Mouse (Mus musculus) limb, embryonic 12.5 days (tissue): Measurements from ENCODE around the gene Ugt1a5. TPM values are rescaled to one million over a fixed set of nuclear protein-coding genes. Genes with fewer than 3 reads are reported as not detected.
A peak's percentile ranks its signal among the peaks of the same experiment; 100 is the strongest.

Experiments
- ATAC-seq: fragments of 200-750 bp; cut with Nextera tagmentation; 2 replicates; pipeline ENCODE4 v1.8.0; 2017; ENCODE audit warnings: low read depth, moderate TSS enrichment; ENCODE audit not compliant: insufficient number of reproducible peaks, insufficient read depth, low FRiP score, low TSS enrichment
- H3K27ac ChIP-seq: fragments of 300-500 bp; sonication (generic); 2 replicates; pipeline ENCODE4 v1.5.1; 2016; ENCODE audit warnings: mild to moderate bottlenecking, moderate library complexity
- H3K27me3 ChIP-seq: fragments of 300-500 bp; sonication (generic); 2 replicates; pipeline ENCODE4 v1.6.1; 2016; ENCODE audit warnings: mild to moderate bottlenecking, moderate library complexity
- H3K36me3 ChIP-seq: fragments of 300-500 bp; sonication (generic); 2 replicates; pipeline ENCODE4 v1.6.1; 2016; ENCODE audit warnings: mild to moderate bottlenecking, moderate library complexity
- H3K4me1 ChIP-seq: fragments of 300-500 bp; sonication (generic); replicated peaks from 2 replicates; pipeline ENCODE4 v1.6.1; 2016
- H3K4me2 ChIP-seq: fragments of 300-500 bp; sonication (generic); 2 replicates; pipeline ENCODE4 v1.6.1; 2016; ENCODE audit warnings: mild to moderate bottlenecking, moderate library complexity
- H3K4me3 ChIP-seq: fragments of 300-500 bp; sonication (generic); replicated peaks from 2 replicates; pipeline ENCODE4 v1.5.1; 2016; ENCODE audit warnings: mild to moderate bottlenecking
- H3K9ac ChIP-seq: fragments of 300-500 bp; sonication (generic); replicated peaks from 2 replicates; pipeline ENCODE4 v1.6.1; 2016; ENCODE audit warnings: mild to moderate bottlenecking, moderate library complexity
- H3K9me3 ChIP-seq: fragments of 300-500 bp; sonication (generic); 2 replicates; pipeline ENCODE4 v1.6.1; 2016; ENCODE audit warnings: mild to moderate bottlenecking, moderate library complexity
- WGBS: fragments of 180-500 bp; shearing (Covaris S2); methylation state at CpG from one replicate; pipeline ENCODE4 v1.1.7; 2016; 5-methylcytosine and 5-hydroxymethylcytosine counted together
- polyA plus RNA-seq: library from polyadenylated mRNA; unstranded; fragments of >200 nt; fragmentation: Nextera tagmentation; extraction: Ambion mirVana; gene quantifications from 2 replicates; pipeline ENCODE4 v1.2.1, GENCODE M21; 2016

Gene Ugt1a5
- polyA plus RNA-seq, 1 experiment from 2014 or later = not detected

- H3K9me3 ChIP-seq = peaks cover 15% of the 10 kb centered on the region
- H3K4me1 ChIP-seq = 0 out of 2 replicates have a peak, but pooled peaks cover under 1% of the 10 kb centered on the region
- no peak overlapping the region for H3K4me3 ChIP-seq
- ATAC-seq = no peak
- H3K27ac ChIP-seq = no peak overlapping the region
- WGBS = 83% methylated on average over 2 of the region's 2 CpGs
- H3K27me3 ChIP-seq = no peaks in the 10 kb centered on the region
- H3K9ac ChIP-seq = no peak overlapping the region
- no peak overlapping the region for H3K4me2 ChIP-seq
- no peaks in the 10 kb centered on the region for H3K36me3 ChIP-seq
These were observed 34.2 kb downstream of the Ugt1a5 start for GRCm38 (mm10) chr1:88199996-88200395.

GRCm38 (mm10) chr1:88200456-88200855 is 34.6 kb downstream of the Ugt1a5 start, which contains the start of gene Ugt1a2:
Gene Ugt1a2, plus strand, starts transcription at chr1:88200601.
- no peak within 1 kb of the TSS for H3K4me3 ChIP-seq
- H3K27ac ChIP-seq = no peak within 1 kb of the TSS
- H3K4me1 ChIP-seq = 0 out of 2 replicates have a peak, but pooled peaks cover 4% of the 10 kb centered on the region
- no peak for ATAC-seq
- no peaks in the 10 kb centered on the region for H3K36me3 ChIP-seq
- H3K4me2 ChIP-seq = no peak within 1 kb of the TSS
- no peak within 1 kb of the TSS for H3K9ac ChIP-seq
- H3K9me3 ChIP-seq = peaks cover 16% of the 10 kb centered on the region
- 85% methylated on average over 7 of the region's 7 CpGs for WGBS
- H3K27me3 ChIP-seq = no peaks in the 10 kb centered on the region

- H3K36me3 ChIP-seq = no peaks in the 10 kb centered on the region
- H3K9ac ChIP-seq = peak within 1 kb of the TSS; percentile 68
- H3K27ac ChIP-seq = peak within 1 kb of the TSS; percentile 24; the same call in 1 of the 2 replicates
- ATAC-seq = peak; percentile 99
- no peaks in the 10 kb centered on the region for H3K27me3 ChIP-seq
- H3K4me3 ChIP-seq = peak within 1 kb of the TSS; percentile 45
- H3K4me1 ChIP-seq = 0 out of 2 replicates have a peak, but pooled peaks cover 4% of the 10 kb centered on the region
- WGBS = 6% methylated on average over 62 of the region's 62 CpGs
- H3K4me2 ChIP-seq = peak within 1 kb of the TSS; percentile 66
- peaks cover 16% of the 10 kb centered on the region for H3K9me3 ChIP-seq
These were observed 39.6 kb downstream of the Ugt1a5 start, which contains the start of gene Dnajb3 for GRCm38 (mm10) chr1:88205294-88205922. Gene Dnajb3, minus strand, starts transcription at chr1:88205782.

GRCm38 (mm10) chr1:88206843-88207479 is 41.1 kb downstream of the Ugt1a5 start:
- 78% methylated on average over 2 of the region's 2 CpGs for WGBS
- H3K9me3 ChIP-seq = peaks cover 24% of the 10 kb centered on the region
- H3K27ac ChIP-seq = no peak overlapping the region
- no peaks in the 10 kb centered on the region for H3K36me3 ChIP-seq
- no peak overlapping the region for H3K4me2 ChIP-seq
- H3K27me3 ChIP-seq = no peaks in the 10 kb centered on the region
- H3K9ac ChIP-seq = no peak overlapping the region
- no peak overlapping the region for H3K4me3 ChIP-seq
- no peak for ATAC-seq
- H3K4me1 ChIP-seq = 0 out of 2 replicates have a peak, but pooled peaks cover 4% of the 10 kb centered on the region

GRCm38 (mm10) chr1:88211812-88212211 is 46.0 kb downstream of the Ugt1a5 start, which contains the start of gene Ugt1a1:
Gene Ugt1a1, plus strand, starts transcription at chr1:88211959.
- no peaks in the 10 kb centered on the region for H3K36me3 ChIP-seq
- H3K4me2 ChIP-seq = no peak within 1 kb of the TSS
- H3K27me3 ChIP-seq = no peaks in the 10 kb centered on the region
- WGBS = 67% methylated on average over 8 of the region's 8 CpGs
- no peak within 1 kb of the TSS for H3K4me3 ChIP-seq
- H3K9me3 ChIP-seq = peaks cover 52% of the 10 kb centered on the region
- no peak within 1 kb of the TSS for H3K27ac ChIP-seq
- no peak for ATAC-seq
- no peak within 1 kb of the TSS for H3K9ac ChIP-seq
- H3K4me1 ChIP-seq = no peaks in the 10 kb centered on the region

GRCm38 (mm10) chr1:88212341-88213045 is 46.7 kb downstream of the Ugt1a5 start:
- H3K4me1 ChIP-seq = no peaks in the 10 kb centered on the region
- 63% methylated on average over 8 of the region's 8 CpGs for WGBS
- no peaks in the 10 kb centered on the region for H3K36me3 ChIP-seq
- H3K4me3 ChIP-seq = no peak overlapping the region
- H3K27ac ChIP-seq = no peak overlapping the region
- H3K9me3 ChIP-seq = peaks cover 59% of the 10 kb centered on the region
- no peak overlapping the region for H3K9ac ChIP-seq
- 0 out of 2 replicates have a peak, but pooled peaks have one; percentile 1 for ATAC-seq
- H3K4me2 ChIP-seq = no peak overlapping the region
- H3K27me3 ChIP-seq = no peaks in the 10 kb centered on the region

- H3K4me1 ChIP-seq = no peaks in the 10 kb centered on the region
- no peak overlapping the region for H3K27ac ChIP-seq
- H3K9ac ChIP-seq = no peak overlapping the region
- 77% methylated on average over 1 of the region's 1 CpGs for WGBS
- H3K9me3 ChIP-seq = peaks cover 62% of the 10 kb centered on the region
- ATAC-seq = no peak
- H3K27me3 ChIP-seq = no peaks in the 10 kb centered on the region
- no peaks in the 10 kb centered on the region for H3K36me3 ChIP-seq
- H3K4me3 ChIP-seq = no peak overlapping the region
- no peak overlapping the region for H3K4me2 ChIP-seq
These were observed 47.2 kb downstream of the Ugt1a5 start for GRCm38 (mm10) chr1:88213061-88213460.

GRCm38 (mm10) chr1:88213766-88214461 is 48.1 kb downstream of the Ugt1a5 start:
- peak; percentile 32 for ATAC-seq

GRCm38 (mm10) chr1:88214462-88214952 is 48.7 kb downstream of the Ugt1a5 start:
- Histone ChIP-seq H3K4me1 (no peaks in the 10 kb centered on the region), H3K27ac (no peak overlapping the region), H3K27me3 (no peaks in the 10 kb centered on the region), H3K9me3 (peaks cover 62% of the 10 kb centered on the region), H3K4me2 (no peak overlapping the region), H3K9ac (no peak overlapping the region), H3K36me3 (no peaks in the 10 kb centered on the region), H3K4me3 (no peak overlapping the region)
- no peak for ATAC-seq
- WGBS = 83% methylated on average over 2 of the region's 2 CpGs

More at GRCm38 (mm10) chr1:88213766-88214461, 48.1 kb downstream of the Ugt1a5 start:
- WGBS = 81% methylated on average over 2 of the region's 2 CpGs
- Histone ChIP-seq H3K27ac (no peak overlapping the region), H3K4me3 (no peak overlapping the region), H3K4me1 (no peaks in the 10 kb centered on the region), H3K4me2 (no peak overlapping the region), H3K9me3 (peaks cover 62% of the 10 kb centered on the region), H3K27me3 (no peaks in the 10 kb centered on the region), H3K36me3 (no peaks in the 10 kb centered on the region), H3K9ac (no peak overlapping the region)

GRCm38 (mm10) chr1:88215466-88216380 is 49.9 kb downstream of the Ugt1a5 start:
- Histone ChIP-seq H3K36me3 (no peaks in the 10 kb centered on the region), H3K27ac (no peak overlapping the region), H3K9me3 (peaks cover 62% of the 10 kb centered on the region), H3K9ac (no peak overlapping the region), H3K4me2 (no peak overlapping the region), H3K4me1 (no peaks in the 10 kb centered on the region), H3K27me3 (no peaks in the 10 kb centered on the region), H3K4me3 (no peak overlapping the region)
- WGBS = 73% methylated on average over 10 of the region's 10 CpGs
- ATAC-seq = no peak
